Mouse (Mus musculus) midbrain, embryonic 11.5 days (tissue): ENCODE results near the gene Copz2. TPM values are rescaled to one million over a fixed set of nuclear protein-coding genes. Genes with fewer than 3 reads are reported as not detected.

Source experiments
- ATAC-seq: fragments of 200-750 bp; cut with Nextera tagmentation; 2 replicates; pipeline ENCODE4 v1.8.0; 2017; ENCODE audit warnings: moderate TSS enrichment, moderate library complexity; ENCODE audit not compliant: low FRiP score
- DNase-seq: peaks from one replicate; pipeline ENCODE4 v3.0.0; 2015; ENCODE audit warnings: low spot score; ENCODE audit errors: missing footprints
- H3K27ac ChIP-seq: fragments of 300-500 bp; sonication (generic); 2 replicates; pipeline ENCODE4 v1.5.1; 2014; ENCODE audit warnings: low read depth, low read length
- H3K27me3 ChIP-seq: fragments of 300-500 bp; sonication (generic); 2 replicates; pipeline ENCODE4 v1.6.1; 2014; ENCODE audit warnings: mild to moderate bottlenecking, low read length, moderate library complexity, mixed read lengths; ENCODE audit not compliant: control insufficient read depth, insufficient read depth
- H3K36me3 ChIP-seq: fragments of 300-500 bp; sonication (generic); 2 replicates; pipeline ENCODE4 v1.6.1; 2014; ENCODE audit warnings: mild to moderate bottlenecking, low read length, moderate library complexity, mixed read lengths; ENCODE audit not compliant: control insufficient read depth, insufficient read depth
- H3K4me1 ChIP-seq: fragments of 300-500 bp; sonication (generic); 2 replicates; pipeline ENCODE4 v1.6.1; 2014; ENCODE audit warnings: low read length; ENCODE audit not compliant: control insufficient read depth, insufficient read depth
- H3K4me2 ChIP-seq: fragments of 300-500 bp; sonication (generic); 2 replicates; pipeline ENCODE4 v1.6.1; 2014; ENCODE audit warnings: mild to moderate bottlenecking, moderate library complexity
- H3K4me3 ChIP-seq: fragments of 300-500 bp; sonication (generic); 2 replicates; pipeline ENCODE4 v1.5.1; 2014; ENCODE audit warnings: low read depth, low read length
- H3K9ac ChIP-seq: fragments of 300-500 bp; sonication (generic); 2 replicates; pipeline ENCODE4 v1.6.1; 2014; ENCODE audit warnings: low read length
- H3K9me3 ChIP-seq: fragments of 300-500 bp; sonication (generic); 2 replicates; pipeline ENCODE4 v1.6.1; 2016; ENCODE audit warnings: low read length; ENCODE audit not compliant: control insufficient read depth
- WGBS: fragments of 180-500 bp; shearing (Covaris S2); extraction: QIAGEN DNeasy Blood & Tissue Kit; methylation state at CpG from one replicate; pipeline ENCODE4 v1.1.7; 2014; 5-methylcytosine and 5-hydroxymethylcytosine counted together
- polyA plus RNA-seq: library from polyadenylated mRNA; unstranded; fragments of >200 nt; fragmentation: Nextera tagmentation; extraction: Ambion mirVana; gene quantifications from 2 replicates; pipeline ENCODE4 v1.2.1, GENCODE M21; 2014

Copz2 gene
- polyA plus RNA-seq, 1 experiment from 2014 or later = 47.5 TPM

- H3K4me1 ChIP-seq = peaks cover 48% of the 10 kb centered on the region
- H3K36me3 ChIP-seq = no peaks in the 10 kb centered on the region
- H3K27me3 ChIP-seq = no peaks in the 10 kb centered on the region
- H3K4me2 ChIP-seq = no peak overlapping the region
- H3K4me3 ChIP-seq = no peak overlapping the region
- WGBS = 6% methylated on average over 7 of the region's 7 CpGs
- peak overlapping the region; percentile 100 for H3K27ac ChIP-seq
- DNase-seq (peak; percentile 94), ATAC-seq (no peak)
- H3K9me3 ChIP-seq = no peaks in the 10 kb centered on the region
- H3K9ac ChIP-seq = peak overlapping the region; percentile 46
Observed at GRCm38 (mm10) chr11:96879359-96879758, 29.7 kb downstream of the Copz2 start.

DNA sequence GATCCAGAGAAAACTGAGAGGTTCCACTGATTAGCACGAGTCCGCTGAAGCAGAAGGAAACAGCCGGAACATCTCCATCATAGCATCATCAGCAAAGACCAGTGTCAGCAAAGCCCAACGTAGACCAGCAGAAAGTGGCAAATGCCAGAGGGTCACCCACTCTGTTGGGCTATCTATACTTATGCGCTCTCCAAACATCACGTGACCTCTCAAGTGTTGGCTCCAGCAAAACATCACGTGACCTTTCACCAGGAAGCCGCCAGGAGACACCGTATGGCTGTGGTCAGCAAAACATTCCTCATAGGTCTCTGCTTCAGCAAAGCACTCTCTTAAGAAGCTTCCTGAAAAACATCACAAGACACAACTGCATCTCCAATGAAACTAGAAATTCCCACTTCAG, 30.6 kb downstream of the Copz2 start:
- DNase-seq (no peak), ATAC-seq (no peak)
- H3K9me3 ChIP-seq = no peaks in the 10 kb centered on the region
- H3K4me3 ChIP-seq = no peak overlapping the region
- H3K36me3 ChIP-seq = no peaks in the 10 kb centered on the region
- WGBS = 87% methylated on average over 9 of the region's 9 CpGs
- H3K4me1 ChIP-seq = peaks cover 42% of the 10 kb centered on the region
- no peaks in the 10 kb centered on the region for H3K27me3 ChIP-seq
- peak overlapping the region; percentile 100 for H3K27ac ChIP-seq
- H3K9ac ChIP-seq = no peak overlapping the region
- H3K4me2 ChIP-seq = no peak overlapping the region

DNA sequence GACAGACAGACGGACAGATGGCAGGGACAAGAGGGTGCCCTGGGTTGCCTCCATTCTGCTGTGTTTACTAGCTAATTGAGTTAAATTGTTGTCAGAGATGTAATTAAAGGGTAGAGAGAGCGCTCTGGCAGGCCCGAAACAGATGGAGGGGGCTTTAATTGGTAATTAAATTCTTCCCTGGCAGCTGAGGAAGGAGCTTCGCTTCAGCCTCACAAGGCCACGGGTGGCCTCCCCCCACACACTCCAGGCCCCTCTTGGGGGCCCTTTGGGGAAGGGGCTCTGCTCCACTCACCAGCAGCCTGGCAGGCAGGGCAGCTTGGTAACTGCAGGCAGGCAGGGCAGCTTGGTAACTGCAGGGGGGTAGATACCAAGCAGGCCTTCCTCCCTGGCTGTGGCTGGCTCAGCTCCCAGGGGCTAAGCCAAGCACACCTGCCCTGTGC, 36.3 kb downstream of the Copz2 start:
- peak overlapping the region; percentile 57 for H3K9ac ChIP-seq
- no peak for DNase-seq
- no peaks in the 10 kb centered on the region for H3K36me3 ChIP-seq
- 33% methylated on average over 5 of the region's 5 CpGs for WGBS
- peak overlapping the region; percentile 90 for H3K27ac ChIP-seq
- no peaks in the 10 kb centered on the region for H3K9me3 ChIP-seq
- H3K27me3 ChIP-seq = no peaks in the 10 kb centered on the region
- peak; percentile 52; the same call in 1 of the 2 replicates for ATAC-seq
- peaks cover 21% of the 10 kb centered on the region for H3K4me1 ChIP-seq
- H3K4me3 ChIP-seq = no peak overlapping the region
- H3K4me2 ChIP-seq = no peak overlapping the region

GRCm38 (mm10) chr11:96886942-96887546, 37.4 kb downstream of the Copz2 start:
- no peak overlapping the region for H3K9ac ChIP-seq
- H3K27me3 ChIP-seq = no peaks in the 10 kb centered on the region
- no peak for ATAC-seq
- no peak overlapping the region for H3K4me3 ChIP-seq
- no peaks in the 10 kb centered on the region for H3K9me3 ChIP-seq
- DNase-seq = no peak
- 86% methylated on average over 8 of the region's 8 CpGs for WGBS
- H3K36me3 ChIP-seq = no peaks in the 10 kb centered on the region
- no peak overlapping the region for H3K4me2 ChIP-seq
- peaks cover 23% of the 10 kb centered on the region for H3K4me1 ChIP-seq
- H3K27ac ChIP-seq = peak overlapping the region; percentile 40

- DNase-seq (no peak), ATAC-seq (no peak)
- Histone ChIP-seq H3K4me2 (no peak overlapping the region), H3K27me3 (no peaks in the 10 kb centered on the region), H3K4me1 (peaks cover 23% of the 10 kb centered on the region), H3K9ac (no peak overlapping the region), H3K4me3 (no peak overlapping the region), H3K9me3 (no peaks in the 10 kb centered on the region), H3K36me3 (no peaks in the 10 kb centered on the region), H3K27ac (0 out of 2 replicates have a peak overlapping the region, but pooled peaks have one; percentile 22)
- WGBS = 45% methylated on average over 14 of the region's 14 CpGs
Observed at GRCm38 (mm10) chr11:96891784-96892527, 42.3 kb downstream of the Copz2 start.

GRCm38 (mm10) chr11:96893203-96893842, 43.7 kb downstream of the Copz2 start:
- ATAC-seq (peak; percentile 81), DNase-seq (no peak)
- H3K4me1 ChIP-seq = peaks cover 31% of the 10 kb centered on the region
- H3K9ac ChIP-seq = peak overlapping the region; percentile 41
- no peaks in the 10 kb centered on the region for H3K36me3 ChIP-seq
- H3K9me3 ChIP-seq = no peaks in the 10 kb centered on the region
- no peaks in the 10 kb centered on the region for H3K27me3 ChIP-seq
- H3K4me3 ChIP-seq = no peak overlapping the region
- H3K27ac ChIP-seq = peak overlapping the region; percentile 85
- WGBS = 45% methylated on average over 11 of the region's 11 CpGs
- H3K4me2 ChIP-seq = 0 out of 2 replicates have a peak overlapping the region, but pooled peaks have one; percentile 7

GRCm38 (mm10) chr11:96895886-96896285, 46.2 kb downstream of the Copz2 start:
- Histone ChIP-seq H3K9ac (no peak overlapping the region), H3K27me3 (no peaks in the 10 kb centered on the region), H3K4me3 (no peak overlapping the region), H3K4me2 (no peak overlapping the region), H3K4me1 (peaks cover 53% of the 10 kb centered on the region), H3K27ac (0 out of 2 replicates have a peak overlapping the region, but pooled peaks have one; percentile 3), H3K36me3 (no peaks in the 10 kb centered on the region), H3K9me3 (no peaks in the 10 kb centered on the region)
- DNase-seq = no peak
- WGBS = 92% methylated on average over 4 of the region's 4 CpGs
- no peak for ATAC-seq

- Histone ChIP-seq H3K27ac (peak overlapping the region; percentile 93), H3K9ac (peak overlapping the region; percentile 27; the same call in 1 of the 2 replicates), H3K4me2 (peak overlapping the region; percentile 23; the same call in 1 of the 2 replicates), H3K4me3 (no peak overlapping the region), H3K9me3 (no peaks in the 10 kb centered on the region), H3K4me1 (peaks cover 70% of the 10 kb centered on the region), H3K27me3 (no peaks in the 10 kb centered on the region), H3K36me3 (no peaks in the 10 kb centered on the region)
- ATAC-seq (peak; percentile 90), DNase-seq (peak; percentile 98)
- 19% methylated on average over 13 of the region's 13 CpGs for WGBS
Observed at GRCm38 (mm10) chr11:96899449-96900306, 50.0 kb downstream of the Copz2 start.
